Mouse (Mus musculus) ES-CJ7 (cell line): ENCODE measurements around the gene Etd.
"Not testable (repeated sequence)": the region's sequence is repeated elsewhere in the genome, so short reads cannot be mapped to it uniquely, and the experiment has no call there.

Experiments
- DNase-seq: peaks from one replicate; pipeline ENCODE4 v3.0.0; 2011; ENCODE audit warnings: low read depth, low spot score

Etd gene

DNA sequence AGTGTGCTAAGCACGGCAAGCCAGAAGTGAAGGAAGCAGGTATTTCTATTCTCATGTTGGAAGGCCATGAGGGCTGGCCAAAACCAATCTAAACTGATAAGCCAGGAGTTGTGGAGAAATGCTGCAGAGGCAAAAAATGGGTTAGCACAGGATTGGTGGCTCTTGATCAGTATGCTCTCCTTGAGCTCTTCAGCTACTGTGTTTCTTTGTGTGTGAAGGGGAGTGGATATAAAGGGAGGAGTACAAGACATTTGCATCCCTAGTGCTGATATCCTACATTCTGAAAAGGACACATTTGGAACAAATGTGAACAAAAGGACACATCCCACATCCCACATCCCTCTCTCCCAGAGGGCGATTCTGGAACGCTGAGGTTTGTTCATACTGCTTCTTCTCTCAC is at the start of gene Etd:
TSS of gene Etd (plus strand) at position 301 of the 400 bp plus-strand sequence.
- no peak for DNase-seq

DNA sequence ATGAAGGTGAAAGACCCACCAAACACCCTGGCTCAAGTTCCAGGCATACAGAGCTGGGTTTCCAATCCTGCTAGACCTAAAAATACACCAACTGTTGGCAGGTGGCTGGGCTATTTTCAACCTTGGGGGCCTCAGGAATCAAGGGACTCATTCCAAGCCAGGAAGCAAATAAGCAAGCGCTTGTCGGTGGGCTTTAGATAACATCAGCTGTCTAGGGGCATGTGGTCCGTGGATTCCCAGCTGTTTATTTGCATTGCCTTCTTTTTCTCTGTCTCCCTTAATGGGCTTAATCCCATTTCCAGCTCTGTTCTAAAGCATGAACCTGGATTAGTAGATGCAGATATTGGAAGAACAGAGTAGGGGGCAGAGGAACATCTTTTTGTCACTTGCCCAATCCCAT is 48.4 kb upstream of the Etd start:
- DNase-seq, result no peak

DNA sequence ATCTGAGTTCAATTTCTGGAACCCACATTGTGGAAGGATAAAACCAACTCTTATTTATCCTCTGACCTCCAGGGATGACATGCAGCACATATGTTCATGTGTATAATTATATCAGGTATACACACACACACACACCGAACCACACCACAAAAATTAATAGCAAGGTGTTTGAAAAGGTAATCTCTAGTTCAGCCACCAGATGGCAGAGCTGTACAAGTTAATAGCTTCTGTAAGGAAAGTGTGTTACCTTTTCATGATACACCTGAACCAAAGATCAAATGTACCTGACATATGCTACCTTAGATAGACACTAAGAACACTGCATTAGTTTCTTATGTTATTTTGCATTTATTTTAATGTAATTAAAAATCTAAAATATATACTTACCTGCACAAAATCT is 1.8 kb upstream of the Etd start:
- peak; percentile 9 for DNase-seq

DNA sequence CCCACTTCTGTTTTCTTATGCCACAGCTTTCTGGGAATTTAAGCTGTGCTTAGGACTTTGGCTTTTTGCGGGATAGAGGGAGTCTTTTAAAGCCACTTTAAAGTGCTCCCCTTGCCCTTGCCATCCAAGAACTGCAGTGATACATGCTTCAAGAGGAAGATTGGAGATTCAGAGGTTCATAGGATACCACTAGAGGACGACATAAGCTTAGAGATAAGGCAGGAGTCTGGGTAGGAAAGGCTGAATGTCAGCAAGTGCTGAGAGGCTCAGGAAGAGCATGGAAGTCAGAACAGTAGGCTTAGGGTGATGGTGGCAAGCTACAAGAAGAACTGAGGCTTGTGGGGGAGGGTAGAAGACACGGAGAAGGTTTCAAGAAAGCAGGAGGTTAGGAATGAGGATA is 24.9 kb downstream of the Etd start:
- peak; percentile 4 for DNase-seq

DNA sequence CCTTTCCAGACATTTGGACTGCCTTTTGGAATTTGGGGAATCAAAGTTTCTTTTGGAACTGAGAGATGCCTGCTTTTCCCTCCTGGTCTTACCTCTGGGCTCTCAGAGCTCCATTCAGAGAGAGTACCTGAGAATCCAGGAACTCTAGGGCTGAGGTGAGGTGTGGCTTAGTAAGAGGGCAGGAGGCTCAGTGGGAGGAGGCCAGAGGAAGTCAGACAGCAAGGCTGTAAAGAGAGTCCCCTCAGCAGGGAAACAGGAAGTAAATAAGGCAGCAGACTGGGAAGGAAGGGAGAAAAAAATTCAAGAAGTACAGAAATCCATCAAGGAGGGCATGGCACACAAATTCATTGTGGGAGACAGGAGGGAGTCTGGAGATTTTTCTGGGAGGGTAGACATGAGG is 29.5 kb downstream of the Etd start:
- not testable (repeated sequence) for DNase-seq
